Mouse (Mus musculus): Measurements from ENCODE around the gene Suco.
A peak's percentile ranks its signal among the peaks of the same experiment; 100 is the strongest.

Gene Suco

DNA sequence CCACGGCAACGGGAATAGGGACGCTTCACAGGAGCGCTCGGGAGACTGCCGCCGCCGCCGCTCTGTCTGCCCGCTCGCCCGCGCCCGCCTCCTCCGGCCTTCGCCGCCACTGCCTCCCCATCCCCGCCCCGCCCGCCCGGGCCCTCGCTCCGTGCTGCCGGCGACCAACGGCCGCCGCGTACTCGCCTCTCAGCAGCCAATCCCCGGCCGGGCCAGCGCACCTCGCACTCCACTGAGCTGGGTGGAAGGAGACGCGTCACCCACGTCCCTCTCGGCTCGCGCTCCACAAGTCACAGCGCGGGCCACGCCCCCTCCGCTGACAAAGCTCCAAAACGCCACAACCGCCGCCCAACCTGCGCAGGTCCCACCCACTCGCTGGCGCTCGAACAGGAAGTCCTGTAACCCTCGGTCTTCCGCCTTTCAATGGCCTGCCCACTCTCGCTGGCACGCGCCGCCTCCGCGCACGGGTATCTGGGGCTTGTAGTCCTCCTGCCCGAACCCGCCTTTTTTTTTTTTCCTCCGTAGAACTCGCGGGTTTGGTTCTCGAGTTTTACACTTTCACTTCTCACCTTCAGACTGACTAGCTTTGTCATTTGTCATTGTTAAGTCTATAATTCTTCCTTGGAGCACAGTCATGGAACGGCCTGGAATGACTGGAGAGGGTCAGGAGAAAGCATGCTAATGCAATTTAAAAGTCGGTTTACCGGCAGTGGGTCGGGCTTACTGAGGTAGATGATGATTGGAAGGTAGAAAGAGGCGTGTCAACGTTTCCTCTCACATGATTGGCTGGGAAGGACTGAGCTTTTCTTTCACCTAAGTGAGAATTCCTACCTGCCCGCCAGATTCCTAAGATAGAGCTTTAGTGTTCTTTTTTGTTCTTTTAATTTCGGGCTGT, at the start of gene Suco:
TSS of gene Suco (minus strand) at position 130 of the 895 bp plus-strand sequence.
- peak; percentile 100 for DNase-seq

DNA sequence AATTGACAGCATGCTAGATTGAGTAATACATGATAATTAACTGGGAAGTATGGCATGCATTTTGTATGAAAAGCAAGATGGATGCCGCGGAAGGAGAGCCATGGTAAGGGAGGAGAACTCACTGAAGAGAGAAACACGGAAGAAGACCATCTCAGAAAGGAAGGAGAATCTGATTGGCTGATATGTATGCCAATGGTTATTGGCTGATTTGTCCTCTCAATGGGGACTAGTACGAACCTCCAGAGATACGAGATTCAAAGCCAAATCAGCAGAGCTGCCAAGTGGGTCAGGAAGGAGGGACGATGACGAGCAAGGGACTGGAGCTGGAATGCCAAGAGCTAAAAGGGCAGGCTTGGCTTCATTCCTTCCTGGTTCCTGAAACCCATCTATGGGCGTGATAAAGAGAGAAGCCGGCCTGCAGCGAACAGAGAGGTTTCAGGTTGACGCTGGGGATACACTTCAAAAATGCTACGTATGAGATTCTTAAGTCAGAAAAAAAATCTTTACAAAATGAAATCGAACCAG, 48.9 kb upstream of the Suco start:
- DNase-seq = peak; percentile 20

DNA sequence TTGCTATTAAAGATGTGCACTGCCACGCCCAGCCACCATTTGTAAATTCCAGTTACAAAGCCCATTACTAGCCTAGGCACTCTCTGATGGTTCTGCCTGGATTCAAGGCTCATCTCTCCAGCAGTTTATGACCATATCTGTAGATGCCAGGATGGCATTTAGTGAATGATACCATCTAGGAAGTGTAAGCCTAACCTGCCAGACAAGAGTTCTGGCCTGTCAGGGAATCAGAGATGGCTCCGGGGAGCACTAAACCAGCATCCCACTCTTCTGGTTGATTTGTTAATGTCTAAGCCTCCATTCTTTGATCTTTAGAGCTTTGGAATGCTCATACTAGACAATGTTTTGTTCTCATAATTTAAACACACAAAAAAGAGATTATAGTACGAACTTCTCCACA, 47.8 kb upstream of the Suco start:
- no peak for DNase-seq

DNA sequence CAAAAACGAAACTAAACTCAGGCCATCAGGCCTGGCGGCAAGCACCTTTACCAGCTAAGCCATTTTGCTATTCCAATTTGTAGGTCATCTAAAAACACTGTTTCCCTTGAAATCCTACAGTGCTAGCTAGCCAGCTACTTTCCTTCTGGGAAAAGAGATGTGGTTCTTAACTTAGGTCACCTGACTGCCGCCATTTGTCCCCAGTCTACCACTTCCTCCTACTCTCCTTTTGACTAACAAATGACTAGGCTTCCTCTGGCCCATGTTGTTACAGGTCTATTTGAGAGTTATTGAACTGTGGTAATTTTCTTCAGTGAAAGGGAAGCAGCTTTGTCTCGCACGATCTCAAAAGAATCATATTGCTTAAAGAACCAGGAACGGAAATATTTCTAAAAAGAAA, 45.4 kb upstream of the Suco start:
- no peak for DNase-seq

DNA sequence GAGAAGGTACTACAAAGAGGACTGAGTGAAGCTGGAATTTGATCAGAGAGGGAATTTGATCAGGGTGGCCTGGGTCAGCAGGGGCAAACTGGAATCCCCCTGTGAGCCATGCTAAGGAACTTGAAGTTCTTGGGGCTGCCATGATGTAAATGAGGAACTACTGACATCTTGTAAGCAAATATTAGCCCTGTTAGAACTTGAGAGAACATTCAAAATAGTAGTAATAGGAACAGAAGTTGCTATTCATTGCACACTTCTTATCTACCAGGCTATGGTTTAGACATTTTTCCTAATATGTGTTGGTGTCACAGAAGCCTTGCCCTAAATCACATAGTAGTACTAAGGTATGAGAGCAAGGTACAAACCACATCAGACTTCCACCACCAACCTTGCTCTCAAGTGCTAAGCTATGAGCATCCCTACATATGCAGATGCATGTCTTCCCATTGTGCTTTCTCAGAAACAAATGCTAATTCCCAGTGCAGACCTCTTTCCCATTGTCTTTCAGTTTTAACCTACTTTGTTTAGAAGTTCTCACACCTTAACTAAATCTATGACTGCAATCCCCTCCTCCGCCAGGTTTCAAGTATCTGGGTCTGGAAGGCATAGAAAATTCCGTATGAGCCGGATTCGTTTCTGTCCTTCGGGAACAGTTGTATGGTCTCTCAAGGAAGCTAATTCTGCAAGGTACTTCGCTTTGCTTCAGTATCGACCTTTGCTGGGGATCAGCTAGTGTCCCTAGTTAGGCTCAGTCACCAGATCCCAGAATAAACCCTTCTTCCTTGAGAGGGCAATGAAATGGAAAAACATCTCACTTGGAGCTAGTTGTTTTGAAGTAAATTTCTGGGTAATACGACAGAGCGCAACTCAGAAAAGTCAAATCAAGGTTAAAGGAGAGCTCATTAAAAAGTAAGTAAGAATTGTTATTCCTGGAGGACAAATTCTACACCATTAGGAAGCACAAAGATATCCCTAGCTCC, 44.3 kb upstream of the Suco start:
- DNase-seq = no peak

DNA sequence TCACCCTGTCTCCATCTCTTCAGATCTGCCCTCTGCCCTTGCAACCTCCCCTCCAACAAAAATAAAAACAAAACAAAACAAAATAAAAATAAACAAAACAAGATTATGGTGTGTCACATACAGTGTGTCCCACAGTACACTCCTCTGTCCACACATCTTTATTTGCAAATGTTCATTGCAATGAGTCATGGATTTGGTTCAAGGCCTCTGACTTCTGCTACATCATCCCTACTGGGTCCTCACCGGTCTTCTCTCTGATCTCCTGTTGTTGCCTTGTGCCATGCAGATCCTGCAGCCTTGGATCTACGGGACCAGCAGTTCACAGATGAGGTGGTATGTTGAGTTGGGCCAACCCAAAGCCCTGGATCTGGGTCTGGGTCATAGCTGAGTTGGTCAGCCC, 43.1 kb upstream of the Suco start:
- DNase-seq = no peak

DNA sequence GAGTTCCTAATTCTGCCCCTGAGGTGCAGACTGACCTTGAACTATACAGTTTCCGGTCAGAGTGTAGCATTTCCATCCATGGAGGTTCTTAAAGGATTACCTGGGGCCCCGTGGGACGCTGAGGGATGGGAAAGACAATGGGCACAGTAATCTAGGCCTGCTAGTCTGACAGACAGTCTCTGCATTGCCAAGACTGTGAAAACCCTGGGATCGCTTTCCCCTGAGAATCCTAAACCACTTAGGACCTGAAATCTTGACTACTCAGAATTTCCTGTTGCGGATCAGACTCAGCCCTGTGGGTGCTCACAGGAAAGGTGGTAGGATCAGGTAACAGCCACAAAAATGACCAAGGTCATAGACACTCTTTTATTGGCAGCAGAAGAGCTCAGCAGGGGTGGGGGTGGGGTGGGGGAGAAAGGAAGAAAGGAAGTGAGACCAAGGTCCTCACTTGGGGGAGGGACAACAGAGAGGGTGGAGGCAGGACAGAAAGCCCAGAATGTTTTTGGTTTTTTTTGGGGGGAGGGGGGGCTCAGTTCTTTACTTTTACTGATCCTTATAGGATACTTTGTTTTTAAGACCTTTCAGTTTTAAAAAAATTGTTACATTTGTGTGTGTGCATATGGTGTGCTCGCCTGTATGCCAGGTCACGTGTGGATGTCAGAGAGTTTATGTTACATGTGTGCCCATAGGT, 42.3 kb upstream of the Suco start:
- no peak for DNase-seq

DNA sequence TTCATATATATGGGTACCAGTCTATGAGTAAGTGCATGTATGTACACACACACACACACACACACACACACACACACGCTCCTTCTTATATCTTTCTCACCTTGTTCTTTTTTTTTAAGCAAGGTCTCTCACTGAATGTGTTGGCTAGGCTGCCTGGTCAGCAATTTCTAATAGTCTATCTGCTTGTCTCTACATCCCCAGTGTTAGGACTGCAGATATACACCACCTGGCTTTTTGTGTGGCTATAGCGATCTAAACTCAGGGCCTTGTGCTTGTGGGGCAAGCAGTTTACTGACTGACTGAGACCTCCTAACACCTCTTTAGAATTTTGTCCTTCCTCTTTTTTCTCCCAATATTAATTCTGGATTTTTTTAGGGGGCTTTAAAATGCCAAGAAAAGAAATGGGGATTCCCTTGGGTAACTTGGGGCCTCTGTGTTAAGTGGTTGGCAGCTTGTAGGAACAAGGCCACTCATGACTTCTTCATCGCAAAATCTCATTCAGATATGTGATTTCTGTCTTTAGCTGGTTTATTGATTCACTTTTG, 41.5 kb upstream of the Suco start:
- no peak for DNase-seq

DNA sequence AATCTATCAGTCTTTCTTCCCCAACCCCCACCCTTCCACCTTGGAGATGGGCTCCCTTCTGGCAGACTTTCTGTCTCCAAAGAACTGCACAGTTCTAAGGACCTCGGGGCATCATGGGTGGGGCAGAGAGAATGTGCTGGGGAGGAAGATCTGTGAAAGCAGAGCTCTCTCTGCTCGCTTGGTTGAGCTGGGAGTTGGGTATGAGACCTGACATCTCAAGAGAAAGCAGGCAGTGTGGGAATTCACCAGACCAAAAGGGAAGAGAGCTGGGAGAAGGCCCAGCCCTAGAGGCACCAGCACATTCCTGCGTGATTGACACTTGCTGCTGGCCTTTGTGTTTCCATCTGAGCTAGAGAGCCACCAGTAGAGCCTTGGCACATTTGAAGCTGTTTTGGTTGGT, 39.6 kb upstream of the Suco start:
- DNase-seq = no peak

DNA sequence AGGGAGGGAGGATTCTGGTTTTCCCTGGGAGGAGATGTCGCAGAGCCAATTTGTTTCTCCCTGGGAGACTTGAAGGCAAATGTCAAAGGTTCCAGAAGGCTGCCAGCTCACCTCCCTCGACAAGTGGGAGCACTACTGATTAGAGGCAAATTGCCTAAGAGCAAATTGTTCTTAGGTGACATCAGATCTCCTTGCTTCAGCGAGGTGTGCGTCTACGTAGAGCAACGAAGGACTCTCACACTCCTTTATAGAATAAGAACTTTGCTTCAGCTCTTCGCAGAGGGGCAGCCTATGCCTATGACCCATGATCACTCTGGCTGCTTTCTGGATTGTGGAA, 37.1 kb upstream of the Suco start:
- DNase-seq = no peak

DNA sequence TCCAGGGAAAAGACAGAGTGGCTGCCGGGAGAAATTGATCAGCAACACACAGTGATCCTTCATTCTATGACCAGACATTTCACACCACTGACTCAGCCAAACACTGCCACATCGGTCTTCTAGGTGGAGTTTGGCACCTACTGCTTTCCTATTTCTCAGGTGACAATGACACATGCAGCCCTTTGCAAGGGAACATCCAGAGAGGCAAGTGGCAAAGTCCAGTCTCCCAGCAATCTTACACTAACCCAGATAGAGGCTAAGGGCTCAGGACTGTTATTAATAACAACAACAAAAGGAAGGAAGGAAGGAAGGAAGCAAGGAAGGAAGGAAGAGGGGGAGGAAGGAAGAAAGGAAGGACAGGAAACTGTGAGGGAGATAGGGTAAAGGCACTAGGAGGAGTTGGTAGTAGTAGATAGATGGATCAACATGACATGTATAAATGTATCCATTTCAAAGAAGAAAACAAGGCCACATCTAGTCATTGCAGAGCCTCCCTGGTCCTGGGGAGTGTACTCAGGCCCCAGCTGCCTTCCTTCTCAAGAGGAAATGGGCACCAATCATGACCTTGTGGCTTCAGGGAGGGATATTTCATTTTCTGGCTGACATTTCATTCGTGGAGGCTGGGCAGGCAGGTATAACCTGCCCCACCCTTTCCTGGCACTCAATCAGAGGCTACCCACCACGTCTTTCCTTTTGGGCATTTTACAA, 36.6 kb upstream of the Suco start:
- DNase-seq = no peak

DNA sequence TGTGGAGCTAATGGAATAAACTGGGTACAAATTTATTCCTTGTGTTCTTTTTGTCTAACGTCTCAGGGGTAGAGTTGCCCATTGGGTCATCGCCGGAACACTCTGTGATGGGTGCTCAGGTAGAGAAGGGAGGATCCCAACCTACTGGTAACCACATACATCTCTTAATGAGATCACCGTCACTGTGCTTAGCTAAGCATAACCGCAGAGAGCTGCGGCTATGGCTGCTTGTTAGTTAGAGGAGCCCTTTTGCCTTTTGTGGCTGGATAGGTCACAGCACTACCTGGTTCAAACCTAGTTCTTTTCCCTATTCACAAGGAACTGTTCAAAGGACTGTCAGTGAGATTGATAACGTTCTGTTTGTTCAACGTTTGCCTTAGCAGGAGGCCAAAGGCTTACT, 32.6 kb upstream of the Suco start:
- no peak for DNase-seq

DNA sequence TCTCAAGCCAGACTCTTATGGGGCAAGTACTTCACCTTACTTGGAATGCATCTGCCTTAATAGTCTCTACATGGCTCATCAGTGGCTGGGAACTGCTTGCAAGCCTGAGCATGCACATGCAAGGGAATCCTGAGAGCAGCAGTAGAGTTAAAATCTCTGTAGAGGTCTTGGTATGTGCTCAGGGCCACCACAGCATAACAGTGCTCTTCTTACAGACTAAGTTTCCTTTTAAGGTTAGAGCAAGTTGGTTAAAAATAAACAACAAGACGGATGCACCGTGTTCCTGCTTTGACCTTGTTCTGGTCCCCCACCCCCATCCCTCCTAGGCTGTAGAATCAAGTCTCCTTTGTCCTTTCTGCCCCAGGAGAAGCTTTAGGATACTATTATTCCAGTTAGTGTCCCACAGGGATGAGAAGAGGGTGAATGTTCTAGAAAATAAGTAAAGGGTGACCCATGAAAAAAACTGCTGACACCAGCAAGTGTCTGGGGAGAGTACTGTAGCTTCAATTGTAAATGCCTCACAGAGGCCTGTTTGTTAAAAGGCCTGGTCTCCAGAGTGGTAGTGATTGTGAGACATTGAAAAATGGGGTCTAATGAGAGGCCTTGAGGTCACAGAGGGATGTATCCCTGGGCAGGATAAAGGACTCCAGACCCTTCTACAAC, 31.4 kb upstream of the Suco start:
- DNase-seq = no peak

DNA sequence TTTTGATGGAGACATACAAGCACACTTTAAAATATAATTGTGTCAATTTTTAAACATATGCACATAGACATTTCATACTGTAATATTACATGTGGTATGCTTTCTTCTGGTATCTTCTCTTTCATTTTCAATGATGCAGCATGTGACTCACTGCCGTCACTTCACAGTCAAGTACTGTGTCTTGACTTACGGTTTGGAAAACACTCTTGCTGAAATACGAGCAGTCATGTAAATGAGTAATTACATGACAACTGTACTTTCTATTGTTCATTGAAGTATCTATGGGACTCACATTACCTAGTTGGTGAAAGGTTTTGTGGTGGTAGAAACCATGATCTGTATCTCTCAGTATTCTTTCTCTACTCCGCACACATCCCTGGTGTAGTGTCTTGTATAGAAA, 30.6 kb upstream of the Suco start:
- DNase-seq = no peak

DNA sequence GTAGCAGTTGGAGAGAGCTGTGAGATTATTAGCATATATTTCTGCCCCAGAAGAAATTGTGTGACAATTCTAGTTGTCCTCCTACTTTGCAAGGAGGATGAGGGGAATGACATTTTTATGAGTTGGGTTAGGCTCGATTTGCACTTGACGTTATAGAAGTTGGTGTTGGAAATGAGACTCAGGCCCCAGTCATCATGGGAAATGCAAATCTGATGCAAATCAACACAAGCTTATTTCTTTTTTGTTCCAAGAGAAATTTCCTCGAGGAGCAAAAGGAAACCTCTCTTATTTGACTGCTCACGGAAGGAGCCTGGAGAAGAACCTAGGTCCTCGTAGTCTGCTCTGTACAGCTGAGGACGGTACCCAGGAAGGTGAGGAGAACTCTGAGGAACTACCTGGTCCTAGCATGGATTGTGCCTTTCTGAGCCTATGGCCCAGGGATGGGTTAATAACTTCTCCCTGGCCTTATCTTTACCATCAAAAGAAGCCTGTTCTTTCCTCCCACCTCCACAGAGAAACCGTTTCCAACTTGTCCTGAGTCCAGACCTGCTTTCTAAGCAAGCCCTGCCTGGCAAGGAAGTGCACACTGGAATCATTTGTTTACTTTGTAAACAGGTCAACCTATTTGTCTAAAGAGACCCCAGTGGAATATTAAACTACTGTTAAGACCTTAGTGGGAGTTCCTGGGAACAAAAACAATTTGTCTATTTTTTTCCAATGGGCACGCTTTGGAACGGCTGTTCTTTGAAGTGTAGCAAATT, 26.4 kb upstream of the Suco start:
- DNase-seq = no peak

DNA sequence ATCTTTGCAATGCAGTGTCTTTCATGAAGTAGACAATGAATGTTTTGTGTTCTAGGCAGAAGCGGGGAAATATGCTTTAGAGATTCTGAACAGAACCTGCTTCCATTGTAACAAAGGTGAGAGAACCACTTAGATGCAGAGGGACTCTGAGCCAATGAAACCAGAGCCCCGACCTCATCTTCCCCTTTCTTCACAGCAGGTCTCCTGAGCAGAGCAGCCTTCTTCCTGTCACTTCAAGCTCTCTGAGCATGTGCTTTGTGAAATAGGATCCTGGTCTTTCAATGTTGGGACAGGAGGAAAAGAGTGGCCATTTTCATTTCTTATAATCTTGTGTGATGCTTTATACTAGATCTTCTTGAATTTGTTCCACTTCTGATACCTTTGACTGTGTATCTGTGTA, 23.6 kb upstream of the Suco start:
- DNase-seq = no peak

DNA sequence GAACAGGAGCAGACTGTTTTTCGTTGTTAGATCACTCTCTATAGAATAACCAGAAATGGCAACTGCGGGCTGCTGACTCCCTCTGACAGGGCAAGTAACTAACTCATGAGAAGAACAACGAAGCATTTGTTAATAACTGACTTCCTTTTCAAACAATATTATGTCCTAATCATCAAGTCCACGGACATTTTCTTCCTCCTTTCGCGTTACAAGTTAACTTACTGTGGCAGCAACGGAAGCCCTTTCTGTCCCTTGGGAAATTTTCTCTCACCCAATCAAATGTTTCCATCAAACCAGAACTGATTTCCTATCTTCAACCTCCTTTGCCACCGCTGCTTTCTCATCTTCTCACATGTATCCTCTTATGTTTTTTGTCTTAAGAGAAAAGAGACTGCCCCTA, 20.8 kb upstream of the Suco start:
- DNase-seq = no peak

DNA sequence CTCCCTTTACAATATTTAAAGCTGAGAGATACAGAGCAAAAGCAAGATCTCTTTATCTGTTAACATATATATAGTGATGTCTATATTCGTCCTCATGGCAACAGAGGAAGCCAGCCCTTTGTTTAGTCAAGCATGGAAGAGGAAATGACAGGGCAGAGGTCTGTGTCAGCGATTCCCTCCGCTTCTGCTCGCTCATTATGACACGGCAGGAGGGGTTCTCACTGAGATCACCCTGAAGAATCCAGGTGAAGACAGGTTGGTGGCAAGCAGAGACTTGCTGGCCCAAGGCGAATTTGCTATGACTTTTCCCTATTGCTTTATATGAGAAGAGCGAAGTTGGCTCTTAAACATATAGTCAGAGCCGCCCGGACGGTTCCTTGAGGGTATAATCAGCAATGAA, 19.6 kb upstream of the Suco start:
- DNase-seq = no peak

DNA sequence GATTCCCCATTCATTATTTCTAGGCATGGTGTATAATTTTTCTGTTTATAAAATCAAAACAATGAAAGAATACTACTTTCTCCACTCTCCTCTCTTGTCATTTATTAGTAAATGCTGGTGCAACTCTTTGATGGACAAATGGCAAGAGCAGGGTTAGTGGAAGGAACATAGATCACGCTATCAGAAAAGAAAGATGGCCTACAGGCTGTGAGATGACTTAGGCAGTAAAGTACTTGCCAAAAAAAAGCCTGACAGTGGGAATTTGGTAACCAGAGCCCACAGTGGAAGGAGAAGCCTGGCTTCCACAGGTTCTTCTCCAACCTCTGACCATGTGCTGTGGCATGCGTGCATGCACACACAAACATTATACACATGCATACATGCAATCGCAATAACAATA, 18.5 kb upstream of the Suco start:
- DNase-seq = no peak

DNA sequence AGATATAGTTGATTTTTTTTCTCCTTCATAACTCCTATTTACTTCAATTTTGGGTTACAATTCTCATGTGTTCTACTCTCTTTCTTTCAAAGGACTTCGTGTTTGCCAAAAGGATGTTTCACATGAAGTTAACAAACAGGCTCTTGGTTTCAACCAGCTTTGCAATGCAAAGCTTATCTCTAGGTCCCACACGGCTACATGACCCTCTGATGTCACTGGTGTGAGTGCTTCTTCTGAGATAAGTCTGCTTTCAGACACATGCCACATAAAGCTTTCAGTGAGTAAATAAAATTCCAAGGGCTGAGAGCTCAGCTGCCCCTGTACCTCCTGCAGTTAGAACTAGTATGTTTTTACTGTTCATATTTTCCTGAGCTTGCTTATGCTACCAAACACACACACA, 18.1 kb upstream of the Suco start:
- DNase-seq = no peak

DNA sequence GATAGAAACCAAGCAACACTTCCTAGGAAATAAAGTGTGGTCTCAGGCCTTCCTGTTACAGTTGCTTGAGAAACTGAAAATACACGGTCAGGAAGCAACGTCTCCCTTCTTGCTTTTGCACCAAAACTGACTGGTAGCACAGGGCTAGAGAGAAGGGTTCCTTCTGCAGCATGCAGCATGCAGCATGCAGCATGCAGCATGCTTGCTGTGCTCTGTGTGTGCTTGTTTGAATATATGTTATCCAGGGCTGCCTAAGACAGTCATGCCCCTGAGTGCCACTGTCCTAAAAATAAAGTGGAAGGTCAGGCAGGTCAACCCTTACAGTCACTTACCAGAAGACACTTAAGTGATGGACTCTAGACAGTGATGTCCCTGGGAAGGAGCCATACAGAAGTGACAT, 17.6 kb upstream of the Suco start:
- no peak for DNase-seq
